Mouse (Mus musculus) testis, postnatal 10 days (tissue): ENCODE data around the gene Pde4d.

ENCODE experiments used
- DNase-seq: peaks from one replicate; pipeline ENCODE4 v3.0.0; 2021; ENCODE audit warnings: low spot score

The Pde4d gene

DNA sequence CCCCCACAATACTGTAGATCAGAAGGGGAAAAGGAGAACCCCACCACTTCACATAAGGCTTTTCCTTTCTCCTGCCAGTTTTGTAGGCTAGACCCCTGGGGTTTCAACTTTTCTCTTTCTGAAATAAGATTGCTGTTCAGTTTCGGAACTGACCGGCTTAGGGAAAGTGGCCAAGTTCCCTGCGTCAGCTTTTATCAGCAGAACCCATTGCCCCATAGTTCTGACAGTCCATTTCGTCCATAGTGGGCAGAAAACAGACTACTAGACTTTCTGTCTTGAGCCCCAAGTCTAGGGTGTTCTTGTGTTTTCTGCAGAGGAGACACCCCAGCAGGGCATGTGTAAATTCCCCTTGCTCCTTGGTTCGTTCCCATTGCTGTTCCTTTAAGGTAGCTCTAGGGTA, 1452.1 kb downstream of the Pde4d start:
- DNase-seq = no peak

DNA sequence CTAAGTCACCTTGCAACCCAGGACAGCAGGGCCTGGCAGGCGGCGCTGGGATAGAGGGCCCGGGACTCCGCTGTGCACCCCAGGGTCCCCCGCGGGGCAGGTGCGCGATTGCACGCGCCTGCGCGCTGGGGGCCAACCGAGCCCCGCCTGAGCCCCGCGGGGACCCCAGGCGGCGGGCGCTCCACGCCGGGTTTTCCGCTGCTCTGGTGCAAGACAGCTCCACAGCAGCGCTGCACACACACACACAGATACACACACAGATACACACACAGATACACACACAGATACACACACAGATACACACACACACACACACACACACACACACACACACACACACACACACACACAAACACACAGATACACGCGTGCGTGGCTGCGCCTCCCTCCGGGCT, 1452.7 kb downstream of the Pde4d start:
- peak; percentile 64 for DNase-seq

DNA sequence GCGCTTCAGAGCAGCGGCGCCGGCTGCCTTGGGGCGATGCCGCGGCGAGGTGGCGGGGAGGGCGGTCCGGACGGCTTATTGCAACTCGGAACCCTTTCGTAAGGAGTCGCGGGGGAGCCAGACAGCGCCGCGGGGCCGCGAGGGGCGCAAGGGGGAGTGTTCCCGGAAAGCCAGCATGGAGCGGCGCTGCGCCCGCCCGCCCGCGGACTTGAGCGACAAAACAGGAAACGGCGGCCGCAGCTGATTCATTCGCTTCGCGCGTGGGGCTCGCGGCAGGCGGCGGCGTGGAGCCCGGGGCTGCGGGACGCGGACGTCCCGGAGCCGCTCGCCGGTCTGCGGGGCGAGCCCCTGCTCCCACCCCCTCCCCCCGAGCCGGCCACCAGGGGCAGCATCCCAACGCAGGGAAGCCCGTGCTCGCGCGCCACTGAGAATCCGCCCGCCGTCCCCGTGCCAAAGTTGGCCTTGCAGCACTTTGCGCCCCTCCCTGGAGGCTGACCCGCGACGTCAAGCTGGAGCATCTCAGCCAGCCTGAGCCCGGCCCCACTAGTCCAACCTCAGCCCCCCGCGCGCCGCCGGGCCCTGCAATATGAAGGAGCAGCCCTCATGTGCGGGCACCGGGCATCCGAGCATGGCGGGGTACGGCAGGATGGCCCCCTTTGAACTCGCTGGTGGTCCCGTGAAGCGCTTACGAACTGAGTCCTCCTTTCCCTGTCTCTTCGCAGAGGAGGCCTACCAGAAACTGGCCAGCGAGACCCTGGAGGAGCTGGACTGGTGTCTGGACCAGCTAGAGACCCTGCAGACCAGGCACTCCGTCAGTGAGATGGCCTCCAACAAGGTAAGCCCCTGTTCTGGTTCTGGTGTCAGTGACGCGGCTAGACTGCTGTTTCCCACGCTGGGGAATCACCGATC, 1453.4 kb downstream of the Pde4d start:
- DNase-seq = peak; percentile 82

DNA sequence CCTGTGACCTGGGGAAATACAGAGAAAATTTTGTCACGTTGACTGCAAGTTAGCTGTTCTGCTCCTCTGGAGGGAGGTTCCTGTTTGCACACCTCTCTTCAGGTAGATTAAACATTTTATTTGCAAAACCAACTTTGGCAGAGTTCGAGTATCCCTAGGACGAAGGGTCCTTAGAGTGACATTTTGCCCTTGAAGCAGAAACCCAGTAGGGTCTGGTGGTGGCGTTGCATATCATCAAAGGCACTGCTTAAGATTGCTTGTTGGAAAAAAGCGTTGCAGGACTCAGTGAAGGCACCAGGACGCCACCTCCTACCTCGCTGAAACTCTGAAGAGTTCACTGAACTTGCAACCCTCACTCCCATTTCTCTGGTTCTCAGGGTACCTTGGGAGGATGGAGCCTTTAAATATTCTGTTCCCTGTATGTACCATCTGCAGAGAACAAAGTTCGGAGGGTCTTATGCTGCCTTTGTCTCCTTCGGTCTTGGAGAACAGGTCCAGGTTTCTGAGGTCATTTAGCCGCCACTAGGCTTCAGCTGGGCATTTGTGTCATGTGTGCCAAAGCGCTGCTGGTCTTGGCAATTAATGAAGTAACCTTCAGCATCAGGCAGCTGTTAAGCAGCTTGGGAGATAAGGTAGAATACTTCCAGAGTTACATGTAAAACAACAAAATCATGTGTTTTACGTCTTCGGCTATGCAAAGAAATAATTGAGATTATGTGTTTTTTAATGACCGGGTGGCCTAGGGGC, 1454.2 kb downstream of the Pde4d start:
- DNase-seq = no peak

DNA sequence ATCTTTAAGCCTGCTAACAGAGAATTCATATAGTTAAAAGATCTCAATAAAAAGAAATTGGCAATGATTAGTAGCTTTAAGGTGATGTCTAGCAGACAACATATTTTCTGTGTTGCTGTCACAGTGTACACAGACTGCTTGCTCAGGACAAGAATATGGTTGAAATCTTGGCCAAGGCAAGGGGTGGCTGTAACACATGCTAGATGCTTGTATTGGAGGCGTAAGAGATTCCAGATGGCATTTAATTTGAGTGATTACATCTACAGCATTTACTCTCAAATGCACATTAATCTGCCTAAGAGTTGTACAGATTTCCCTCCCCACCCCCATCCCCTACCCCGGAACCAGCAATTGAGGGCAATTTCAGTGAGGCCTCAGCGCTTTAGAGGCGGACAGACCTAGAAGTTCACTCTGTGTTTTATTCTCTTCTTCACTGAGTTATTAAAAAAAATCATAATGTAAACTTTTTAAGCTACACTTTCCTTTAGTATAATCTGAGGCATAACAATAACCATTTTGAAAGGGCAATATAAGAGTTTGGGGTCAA, 1456.7 kb downstream of the Pde4d start:
- no peak for DNase-seq

DNA sequence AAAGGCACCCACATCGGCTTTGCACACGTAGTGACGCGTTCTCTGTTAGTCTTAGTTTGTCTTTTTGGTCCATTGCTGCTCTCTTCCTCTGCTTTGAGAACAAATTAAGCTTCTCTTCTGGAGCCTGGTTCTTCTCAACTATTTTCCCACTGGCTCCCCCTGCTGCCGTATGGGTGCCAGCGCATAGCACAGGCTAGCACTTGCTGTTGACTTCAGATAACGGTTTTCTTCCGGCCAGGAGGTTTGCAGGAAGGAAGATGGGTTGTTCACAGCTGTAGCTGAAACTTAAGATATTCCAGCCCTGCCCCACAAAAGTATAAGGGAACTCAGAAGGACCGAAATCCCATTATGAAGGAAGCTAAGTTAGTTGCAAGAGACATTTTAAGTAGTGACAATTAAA, 1457.9 kb downstream of the Pde4d start:
- peak; percentile 79 for DNase-seq

DNA sequence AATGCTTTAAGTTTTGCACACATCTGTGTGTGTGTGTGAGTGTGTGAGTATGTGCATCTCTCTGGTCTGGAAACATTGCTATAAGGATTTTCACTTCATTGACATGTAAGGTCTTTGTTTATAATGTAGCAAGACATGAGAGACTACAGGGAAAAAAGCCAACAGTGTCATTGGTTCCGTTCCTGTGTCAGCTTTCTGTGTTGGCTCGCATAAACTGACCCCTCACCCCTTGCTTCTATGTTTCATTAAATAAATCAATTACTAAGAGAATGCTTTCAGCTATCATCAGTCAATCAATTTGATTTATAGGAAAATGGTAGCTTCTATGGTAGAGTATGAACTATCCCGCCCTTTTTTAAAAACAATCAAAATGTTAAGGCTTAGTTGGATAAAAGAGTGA, 1458.6 kb downstream of the Pde4d start:
- no peak for DNase-seq

DNA sequence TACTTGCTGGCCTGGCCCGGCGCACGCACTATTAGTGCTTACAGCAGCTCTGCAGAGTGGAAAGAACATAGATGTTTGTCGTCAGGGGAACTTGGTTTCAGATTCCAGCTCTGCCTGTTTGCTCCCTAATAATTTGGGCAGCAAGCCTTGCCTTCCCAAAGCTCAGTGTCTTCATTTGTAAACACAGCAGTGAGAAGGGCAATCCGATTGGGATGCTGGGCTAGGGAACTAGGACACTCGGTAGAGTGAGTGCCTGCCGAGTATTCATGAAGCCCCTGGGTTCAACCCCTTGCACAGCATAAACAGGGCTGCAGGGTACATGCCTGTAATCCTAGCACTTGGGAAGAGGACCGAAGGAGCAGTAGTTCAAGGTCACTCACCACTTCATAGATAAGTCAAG, 1459.4 kb downstream of the Pde4d start:
- no peak for DNase-seq

DNA sequence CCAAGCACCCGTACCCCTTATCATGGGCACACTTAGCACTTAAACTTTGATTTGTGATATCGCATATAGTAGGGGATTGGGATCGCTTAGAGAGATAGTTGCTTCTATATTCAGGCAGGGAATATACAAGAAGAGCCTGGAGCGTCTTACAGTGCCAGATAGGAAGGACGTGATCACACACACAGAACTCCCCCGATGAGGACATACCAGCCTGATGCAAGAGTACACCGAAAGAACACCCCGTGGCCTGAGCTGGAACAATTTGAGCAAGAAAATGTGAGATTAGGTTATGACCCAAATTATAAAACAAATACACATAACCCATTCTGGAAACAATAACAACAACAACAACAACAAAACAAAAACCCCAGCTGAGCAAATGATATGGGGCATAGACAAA, 1461.2 kb downstream of the Pde4d start:
- DNase-seq = no peak

DNA sequence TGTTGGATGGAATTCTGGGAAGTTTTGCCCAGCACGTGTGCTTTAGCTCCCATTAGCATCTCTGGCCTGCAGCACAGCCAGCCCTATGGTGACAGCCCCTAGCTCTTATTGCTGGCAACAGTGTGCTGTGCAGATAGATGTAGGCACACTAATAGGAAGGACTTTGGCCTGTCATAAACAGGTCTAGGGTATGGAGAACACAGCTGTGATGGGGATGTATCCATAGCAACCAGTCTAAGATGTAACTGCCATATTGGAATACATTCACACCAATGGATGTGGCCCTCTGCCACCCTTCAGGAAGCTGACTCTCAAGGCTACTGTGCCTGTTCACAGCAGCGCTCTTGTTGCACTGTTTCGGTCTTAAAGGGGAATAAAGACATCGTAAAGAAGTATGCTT, 1462.9 kb downstream of the Pde4d start:
- DNase-seq = no peak

DNA sequence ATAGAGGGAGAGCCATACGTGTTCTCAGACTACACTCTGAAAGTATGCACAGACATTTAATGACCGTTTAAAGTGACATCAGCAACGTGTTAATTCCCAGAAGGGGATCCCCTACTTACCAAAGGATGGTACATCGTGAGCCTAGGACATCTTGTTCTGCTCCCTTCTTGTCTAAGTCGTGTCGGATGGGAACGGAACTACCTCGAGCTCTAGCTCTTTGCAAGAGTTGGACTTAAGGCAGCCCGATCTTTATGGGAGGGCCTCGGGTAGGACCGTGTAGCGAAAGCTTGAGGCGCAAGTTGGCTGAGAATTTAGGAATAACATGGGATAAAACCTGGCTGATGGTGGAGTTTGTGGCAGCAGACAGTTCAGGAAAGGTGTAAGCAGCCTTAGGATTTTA, 1464.5 kb downstream of the Pde4d start:
- no peak for DNase-seq

DNA sequence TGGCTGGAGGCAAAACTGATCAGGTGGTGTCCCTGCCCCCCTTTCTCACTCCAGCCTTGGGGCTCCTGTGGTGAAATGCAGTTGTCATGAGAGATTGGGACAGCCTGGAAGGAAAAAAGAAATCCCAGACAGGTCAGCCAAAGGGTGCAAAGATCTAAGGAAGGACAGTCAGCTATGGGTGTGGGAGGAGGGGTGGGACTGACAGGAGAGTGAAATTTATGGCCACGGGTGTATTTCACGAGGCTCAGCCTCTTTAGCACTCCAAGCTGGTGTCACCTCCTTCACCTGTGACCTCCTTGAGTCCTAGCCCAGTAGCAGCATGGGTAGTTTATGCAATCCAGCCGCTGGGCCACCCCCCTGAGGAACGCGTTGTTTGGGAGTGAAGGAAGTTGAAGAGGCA, 1465.1 kb downstream of the Pde4d start:
- DNase-seq = no peak

DNA sequence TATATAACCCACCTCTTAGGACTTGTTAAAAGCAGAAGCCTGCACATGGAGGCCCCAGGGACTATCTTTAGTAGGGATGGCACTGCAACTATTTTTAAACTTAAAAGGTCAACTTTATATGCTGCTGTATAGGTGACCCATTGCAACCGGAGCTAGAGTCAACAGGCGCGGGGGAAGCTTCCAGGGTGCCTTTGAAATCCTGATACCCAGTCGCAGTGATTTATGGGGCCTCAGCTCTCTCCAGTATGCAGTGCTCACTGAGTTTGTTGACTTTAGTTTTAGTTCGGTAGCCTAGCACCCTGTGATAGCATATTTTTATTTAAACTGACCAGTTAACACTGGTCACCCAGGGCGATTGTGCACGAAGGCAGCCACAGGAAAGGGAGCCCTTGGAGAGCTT, 1465.8 kb downstream of the Pde4d start:
- no peak for DNase-seq

DNA sequence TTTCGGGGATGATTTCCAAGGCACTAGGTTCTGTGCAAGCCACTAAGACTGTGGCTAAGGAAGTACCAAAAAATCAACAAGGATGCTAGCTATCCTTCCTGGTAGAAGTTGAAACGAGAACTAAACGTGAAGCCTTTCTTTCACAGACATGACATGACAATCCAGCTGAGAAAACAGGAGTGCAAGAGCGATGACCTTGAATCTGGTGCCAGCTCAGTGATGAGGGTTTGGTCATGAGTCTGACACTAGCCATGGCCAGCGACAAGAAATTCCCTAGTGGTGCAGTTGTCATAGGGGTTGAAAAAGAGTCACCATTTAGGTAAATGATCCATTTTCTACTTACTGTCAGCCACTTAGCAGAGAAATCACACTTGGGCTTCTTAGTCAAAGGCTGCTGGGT, 1466.2 kb downstream of the Pde4d start:
- DNase-seq = no peak

DNA sequence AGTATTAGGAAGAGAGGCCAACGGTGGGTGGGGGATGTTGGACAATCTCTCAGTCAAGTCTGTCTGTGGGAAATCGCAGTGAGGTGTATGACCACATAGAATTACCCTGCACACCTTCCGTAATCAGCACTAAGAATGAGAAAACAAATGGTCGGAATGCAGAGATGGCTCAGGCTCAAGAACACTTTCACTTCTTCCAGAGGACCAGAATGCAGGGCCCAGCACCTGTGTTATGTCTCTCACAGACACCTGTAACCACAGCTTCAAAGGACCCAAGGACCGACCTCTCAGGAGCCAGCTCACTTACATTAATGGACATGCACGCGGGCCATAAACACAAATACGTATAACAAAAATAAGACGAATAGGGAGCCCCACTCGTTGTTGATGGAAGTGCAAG, 1467.8 kb downstream of the Pde4d start:
- DNase-seq = no peak

DNA sequence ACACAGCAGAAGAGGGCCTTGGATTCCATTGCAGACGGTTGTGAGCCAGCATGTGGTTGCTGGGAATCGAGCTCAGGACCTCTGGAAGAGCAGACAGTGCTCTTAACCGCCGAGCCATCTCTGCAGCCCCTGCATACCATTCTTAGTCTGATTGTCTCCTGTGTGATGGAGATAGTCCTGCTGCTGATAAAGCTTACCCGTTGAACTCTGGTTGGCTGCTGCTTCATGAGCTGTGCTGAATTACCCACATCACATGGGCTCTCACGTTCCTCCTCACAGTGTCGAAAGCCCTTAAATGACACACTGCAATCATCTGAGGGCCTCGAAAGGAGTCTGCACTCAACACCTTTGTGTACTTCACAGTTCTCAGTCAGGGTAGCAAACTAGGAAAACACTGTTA, 1468.9 kb downstream of the Pde4d start:
- no peak for DNase-seq

DNA sequence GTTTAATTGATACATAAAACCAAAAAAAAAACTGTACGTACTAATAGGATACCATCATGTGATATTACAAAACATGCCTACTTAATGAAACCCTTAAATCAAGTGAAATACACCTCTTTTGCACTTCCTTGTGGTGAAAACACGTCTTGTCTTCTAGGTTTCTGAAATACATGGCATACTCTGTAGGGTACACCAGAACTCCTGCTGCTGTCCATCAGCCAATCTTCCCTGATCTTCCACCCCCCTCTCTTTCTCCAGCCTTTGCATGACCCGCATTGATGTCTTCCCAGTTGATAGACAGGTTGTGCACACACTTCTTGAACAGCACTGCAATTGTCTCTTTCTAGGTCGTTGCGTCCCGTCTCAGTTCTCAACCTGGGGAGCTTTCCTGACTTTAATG, 1470.5 kb downstream of the Pde4d start:
- DNase-seq = no peak

DNA sequence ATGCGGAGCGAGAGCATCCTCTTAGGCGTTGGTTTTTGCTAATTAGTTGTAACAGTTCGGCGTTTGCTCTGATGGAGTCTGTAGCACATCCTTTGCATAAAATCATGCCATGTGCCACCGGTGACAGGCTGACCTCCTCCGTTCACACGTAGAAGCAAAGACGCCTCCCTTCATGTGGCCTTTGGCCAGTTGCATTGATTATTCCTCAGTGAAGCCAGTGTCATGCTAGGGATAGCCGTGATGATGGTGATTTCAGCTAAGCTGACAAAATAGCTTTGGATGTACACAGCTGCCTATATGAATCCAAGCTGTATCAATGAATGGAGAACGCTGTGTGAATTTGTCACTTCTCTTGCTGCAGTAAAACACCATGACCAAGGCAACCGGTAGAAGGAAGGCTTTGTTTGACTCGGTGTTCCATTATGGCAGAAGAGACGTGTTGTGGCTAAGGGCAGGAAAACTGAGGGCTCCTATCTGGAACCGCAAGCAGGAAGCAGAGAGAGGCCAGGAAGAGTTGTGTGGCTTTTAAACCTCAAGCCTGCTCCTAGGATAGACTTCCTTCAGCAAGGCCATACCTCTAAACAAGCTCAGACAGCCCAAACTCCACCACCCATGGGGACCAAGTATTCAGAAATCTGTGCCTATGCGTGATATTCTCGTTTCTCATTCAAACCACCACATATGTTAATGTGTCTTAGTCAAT, 1471.7 kb downstream of the Pde4d start:
- DNase-seq = no peak

DNA sequence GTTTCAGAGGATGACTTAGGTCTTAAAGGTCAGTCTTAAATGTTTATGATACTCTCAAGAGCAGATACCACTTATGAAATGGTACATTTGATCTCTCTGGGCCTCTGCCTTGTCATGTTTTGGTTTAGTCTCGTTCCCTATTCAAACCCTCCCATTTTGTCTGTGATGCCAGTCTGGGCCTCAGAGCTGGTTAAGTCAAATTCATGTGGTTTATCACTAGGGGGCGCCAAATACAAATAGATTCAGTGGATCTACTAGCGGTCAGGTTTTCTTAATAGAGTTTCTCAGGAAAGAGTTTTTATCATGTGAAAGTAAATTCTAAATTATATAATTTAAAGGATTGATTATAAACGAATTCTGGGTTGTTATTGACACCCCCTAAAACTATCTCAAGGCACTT, 1472.5 kb downstream of the Pde4d start:
- DNase-seq = no peak

DNA sequence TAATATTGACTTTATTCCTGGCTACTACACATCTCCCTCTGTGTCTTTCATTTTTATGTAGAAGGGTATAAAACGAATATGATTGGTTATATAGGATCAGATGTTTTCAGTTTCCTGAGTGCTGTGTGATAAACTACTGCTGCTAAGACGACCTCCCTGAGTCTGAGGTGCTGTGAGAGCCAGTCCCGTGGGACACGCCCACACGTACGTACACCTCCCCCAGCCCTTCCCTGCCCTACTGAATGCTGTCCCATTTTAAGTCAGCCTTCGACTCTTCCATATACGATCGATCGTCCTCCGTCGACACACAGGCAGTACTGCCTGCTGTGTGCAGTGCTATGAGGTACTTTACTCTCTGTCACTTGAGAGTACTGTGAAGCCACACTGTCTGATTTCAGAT, 1473.0 kb downstream of the Pde4d start:
- no peak for DNase-seq

DNA sequence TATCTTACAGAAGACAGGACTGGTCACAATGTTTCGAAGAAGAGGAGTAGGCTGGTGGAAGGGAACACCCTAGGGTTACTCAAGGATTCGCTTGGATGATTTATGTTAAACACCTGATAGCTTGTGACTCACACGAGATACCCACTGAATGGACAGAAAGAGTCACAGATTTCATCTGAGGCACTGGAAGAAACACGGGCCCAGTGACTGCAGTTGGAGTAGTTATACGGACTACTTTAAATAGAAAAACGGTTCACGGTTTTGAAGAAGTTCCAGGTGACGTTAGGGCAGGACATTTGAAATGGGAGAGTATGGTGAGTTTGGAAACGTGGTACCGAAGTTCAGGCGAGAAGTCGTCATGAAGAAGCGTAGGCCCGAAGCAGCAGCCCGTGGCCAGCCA, 1475.0 kb downstream of the Pde4d start:
- DNase-seq = no peak

DNA sequence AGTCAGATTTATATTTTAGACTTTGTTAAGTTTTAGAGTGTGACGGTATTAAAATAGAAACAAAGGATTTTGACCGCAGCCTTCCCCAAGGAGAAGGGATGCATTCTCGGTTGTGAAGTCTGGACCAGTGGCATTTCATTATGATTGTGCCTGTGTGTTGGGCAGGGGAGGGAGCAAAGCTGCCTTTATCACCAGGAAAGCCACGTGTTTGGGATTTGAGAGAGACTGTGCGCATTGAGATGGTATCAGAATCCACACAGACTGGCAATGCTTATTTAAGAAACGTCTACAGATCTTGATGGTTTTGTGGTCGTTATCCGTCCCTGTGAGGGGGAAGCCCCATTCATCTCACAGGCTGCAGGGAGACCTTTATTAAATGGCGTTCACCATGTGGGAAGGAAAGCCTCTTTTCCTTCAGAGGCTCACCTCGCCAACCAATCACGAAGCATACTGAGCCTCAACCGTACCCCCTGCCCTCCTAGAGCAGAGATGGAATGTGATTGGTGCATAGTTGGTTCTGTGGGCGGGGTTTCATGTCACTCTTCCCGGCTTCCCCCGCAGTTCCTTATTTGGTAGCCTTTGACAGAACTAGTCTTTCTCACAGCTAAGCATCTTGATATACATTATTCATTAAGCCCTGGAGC, 1476.7 kb downstream of the Pde4d start:
- peak; percentile 50 for DNase-seq
